Mouse (Mus musculus): ENCODE results near the gene Gamt.

Gamt gene

GRCm38 (mm10) chr10:80260642-80261584 lies at the start of gene Gamt, which contains the start of gene Dazap1:
Gamt (minus strand) TSS chr10:80261012.
Dazap1 (plus strand) TSS chr10:80261486.
- peak; percentile 94 for DNase-seq (ENCODE audit: low read depth, low spot score)

DNA sequence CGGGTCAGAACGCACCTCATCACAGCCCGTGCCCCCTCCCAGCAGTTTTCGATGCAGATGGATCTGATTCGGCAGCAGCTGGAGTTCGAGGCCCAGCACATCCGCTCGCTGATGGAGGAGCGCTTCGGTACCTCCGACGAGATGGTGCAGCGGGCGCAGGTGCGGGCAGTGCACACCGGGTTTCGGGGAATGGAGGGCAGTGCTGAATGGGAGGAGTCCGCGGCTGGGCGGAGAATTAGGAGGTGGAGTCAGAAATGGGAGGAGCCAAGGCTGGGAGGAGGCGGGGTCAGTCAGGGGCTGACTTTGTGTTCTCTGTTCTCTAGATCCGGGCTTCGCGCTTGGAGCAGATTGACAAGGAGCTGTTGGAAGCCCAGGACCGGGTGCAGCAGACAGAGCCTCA lies 44.0 kb upstream of the Gamt start:
- peak; percentile 68 for DNase-seq (ENCODE audit: low read depth, low spot score)

GRCm38 (mm10) chr10:80304458-80304857 lies 43.6 kb upstream of the Gamt start:
- DNase-seq (ENCODE audit: low read depth, low spot score) = no peak

DNA sequence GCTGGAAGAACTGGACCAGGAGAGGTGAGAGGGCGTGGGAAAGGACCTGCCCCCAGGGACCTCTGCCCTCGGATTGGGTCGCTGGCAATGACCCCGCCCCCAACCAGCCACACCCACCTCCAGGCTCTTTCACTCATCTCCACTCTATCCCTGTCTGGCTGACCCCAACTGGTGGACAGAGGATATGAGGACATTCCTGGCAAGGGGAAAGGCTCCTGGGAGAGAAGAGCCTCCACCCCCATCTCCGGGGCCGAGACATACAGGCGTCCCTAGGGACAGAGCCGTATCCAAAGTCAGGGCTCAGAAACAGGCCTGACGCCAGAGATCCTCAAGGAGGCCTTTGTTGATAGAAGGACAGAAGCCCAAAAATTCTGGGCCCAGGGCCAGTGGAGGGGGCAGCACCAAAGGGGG lies 41.7 kb upstream of the Gamt start:
- DNase-seq (ENCODE audit: low read depth, low spot score) = no peak

- no peak for DNase-seq (ENCODE audit: low read depth, low spot score)
Observed at GRCm38 (mm10) chr10:80302082-80302355, 41.2 kb upstream of the Gamt start.

- DNase-seq (ENCODE audit: low read depth, low spot score) = no peak
Observed at GRCm38 (mm10) chr10:80301256-80302081, 40.7 kb upstream of the Gamt start.

- no peak for DNase-seq (ENCODE audit: low read depth, low spot score)
Observed at GRCm38 (mm10) chr10:80300672-80301181, 39.9 kb upstream of the Gamt start.

DNA sequence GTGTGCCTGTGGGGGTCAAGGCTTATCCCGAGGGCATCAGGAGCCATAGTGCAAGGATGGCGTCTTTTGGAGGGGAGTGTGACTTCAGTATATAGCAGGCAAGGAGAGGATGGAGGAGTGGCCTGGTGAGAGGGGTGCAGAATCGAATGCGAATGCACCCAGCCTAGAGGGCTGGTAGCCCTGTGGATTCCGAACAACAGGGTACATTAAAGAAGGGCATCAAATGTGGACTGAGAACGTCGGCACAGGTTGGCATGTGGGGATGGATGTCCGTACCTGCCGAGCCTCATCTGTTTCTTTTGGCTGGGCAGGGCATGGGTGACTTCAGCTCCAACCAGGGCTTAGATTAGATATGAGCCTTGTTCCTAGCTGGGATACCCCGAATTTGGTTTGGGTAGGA lies 39.0 kb upstream of the Gamt start:
- DNase-seq (ENCODE audit: low read depth, low spot score) = no peak

DNA sequence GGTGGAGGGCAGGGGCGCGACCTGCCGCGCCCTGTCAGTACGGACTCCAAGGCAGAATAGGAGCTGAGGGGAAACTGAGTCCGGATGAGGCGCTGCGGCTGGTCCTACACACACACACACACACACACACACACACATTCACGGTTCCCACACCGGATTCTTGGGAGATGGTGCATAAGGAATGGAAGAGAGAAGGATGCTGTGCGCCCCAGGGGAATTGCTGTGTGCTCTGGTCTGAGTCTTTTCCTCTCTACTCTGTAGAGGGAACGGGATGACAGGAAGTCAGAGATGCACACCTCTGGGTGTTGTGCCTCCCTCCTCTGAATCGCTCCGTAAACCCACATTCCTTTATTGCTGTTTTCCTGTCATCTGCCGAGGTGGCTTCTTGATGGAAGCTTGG lies 38.5 kb upstream of the Gamt start:
- no peak for DNase-seq (ENCODE audit: low read depth, low spot score)

DNA sequence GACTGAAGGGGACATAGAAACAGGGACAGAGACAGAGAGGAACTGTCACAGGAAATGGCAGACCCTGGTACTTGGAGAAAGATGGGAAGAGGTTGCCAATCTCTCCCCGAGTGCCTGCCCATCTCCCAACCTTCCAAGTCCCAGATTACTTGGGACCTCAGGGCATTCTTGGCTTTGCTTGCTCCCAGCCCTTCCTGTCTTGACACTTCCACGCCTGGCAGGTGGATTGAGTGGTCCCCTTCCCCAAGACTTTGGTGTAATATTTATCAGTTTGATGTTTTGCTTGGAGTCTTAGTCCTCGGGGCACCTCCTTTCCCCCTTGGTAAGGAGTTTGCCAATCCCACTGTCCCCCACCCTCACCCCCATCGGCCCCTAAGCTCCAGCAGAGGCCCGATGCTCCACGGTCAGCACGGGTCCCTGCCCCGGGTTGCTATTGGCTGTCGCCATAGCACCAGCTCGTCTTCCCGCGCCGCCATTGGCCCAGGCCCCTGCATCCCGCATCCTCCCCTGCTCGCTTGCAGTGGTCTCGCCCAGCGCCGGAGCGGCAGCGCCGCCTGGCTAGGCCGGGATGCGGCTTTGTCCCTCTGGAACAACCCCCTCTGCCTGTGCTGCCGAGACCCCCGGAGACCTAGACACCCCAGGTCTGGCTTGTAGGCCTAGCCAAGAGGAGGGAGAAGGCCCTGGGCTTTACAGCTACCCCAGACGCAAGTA lies 37.9 kb upstream of the Gamt start:
- DNase-seq (ENCODE audit: low read depth, low spot score) = no peak

DNA sequence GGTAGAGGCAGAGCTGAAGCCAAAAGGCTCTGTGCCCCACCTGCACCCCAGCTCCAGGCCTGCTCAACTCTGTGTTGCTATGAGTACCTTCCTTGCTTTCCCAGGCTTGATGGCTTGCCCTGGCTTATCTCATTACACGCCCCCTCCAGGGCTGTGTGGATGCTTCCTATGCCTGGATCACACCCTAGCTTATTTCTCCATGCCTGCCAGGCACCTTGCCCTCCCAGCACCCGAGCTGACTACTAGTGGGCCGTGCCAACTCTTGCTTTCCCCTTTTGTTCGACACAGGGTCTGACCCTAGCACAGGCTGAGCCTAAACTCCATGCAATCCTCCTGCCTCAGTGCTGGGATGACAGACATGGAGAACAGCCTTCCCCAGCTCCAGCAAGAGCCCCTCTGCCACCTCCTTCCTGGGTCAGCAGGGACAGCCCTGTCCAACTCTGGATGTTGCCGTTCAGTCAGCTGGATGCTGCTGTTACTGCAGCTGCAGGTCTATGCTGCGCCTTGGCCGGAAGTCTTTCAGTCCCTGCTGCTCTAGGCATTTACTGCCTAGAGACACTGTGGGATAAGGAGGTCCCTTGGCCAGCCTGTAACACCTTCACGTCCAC lies 36.8 kb upstream of the Gamt start:
- no peak for DNase-seq (ENCODE audit: low read depth, low spot score)

- no peak for DNase-seq (ENCODE audit: low read depth, low spot score)
Observed at GRCm38 (mm10) chr10:80296824-80297223, 36.0 kb upstream of the Gamt start.

GRCm38 (mm10) chr10:80295618-80296425 lies 35.0 kb upstream of the Gamt start, which contains the start of gene Apc2:
Apc2 (plus strand) TSS chr10:80295977.
- peak; percentile 83 for DNase-seq (ENCODE audit: low read depth, low spot score)

GRCm38 (mm10) chr10:80294788-80295303 lies 34.0 kb upstream of the Gamt start:
- no peak for DNase-seq (ENCODE audit: low read depth, low spot score)

DNA sequence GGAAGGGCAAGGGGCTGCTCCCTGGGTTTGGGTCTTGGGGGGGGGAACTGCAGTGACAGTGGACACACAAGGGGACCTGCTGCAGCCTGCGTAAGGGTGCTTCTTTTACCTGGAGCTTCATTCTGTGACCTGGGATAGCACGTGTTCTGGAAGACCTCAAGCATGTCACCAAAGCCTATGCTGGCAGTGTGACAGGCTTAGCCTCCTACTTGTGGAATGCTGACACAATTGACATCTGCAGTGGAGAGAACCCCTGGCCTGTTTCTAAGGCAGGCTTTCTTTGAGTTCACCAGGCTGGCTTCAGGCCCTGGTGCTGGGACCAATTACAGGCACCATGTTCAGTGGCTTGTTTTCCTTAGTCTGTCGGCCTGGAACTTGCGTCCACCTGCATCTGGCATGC lies 33.5 kb upstream of the Gamt start:
- DNase-seq (ENCODE audit: low read depth, low spot score) = no peak

GRCm38 (mm10) chr10:80293325-80293724 lies 32.5 kb upstream of the Gamt start:
- peak; percentile 43 for DNase-seq (ENCODE audit: low read depth, low spot score)

DNA sequence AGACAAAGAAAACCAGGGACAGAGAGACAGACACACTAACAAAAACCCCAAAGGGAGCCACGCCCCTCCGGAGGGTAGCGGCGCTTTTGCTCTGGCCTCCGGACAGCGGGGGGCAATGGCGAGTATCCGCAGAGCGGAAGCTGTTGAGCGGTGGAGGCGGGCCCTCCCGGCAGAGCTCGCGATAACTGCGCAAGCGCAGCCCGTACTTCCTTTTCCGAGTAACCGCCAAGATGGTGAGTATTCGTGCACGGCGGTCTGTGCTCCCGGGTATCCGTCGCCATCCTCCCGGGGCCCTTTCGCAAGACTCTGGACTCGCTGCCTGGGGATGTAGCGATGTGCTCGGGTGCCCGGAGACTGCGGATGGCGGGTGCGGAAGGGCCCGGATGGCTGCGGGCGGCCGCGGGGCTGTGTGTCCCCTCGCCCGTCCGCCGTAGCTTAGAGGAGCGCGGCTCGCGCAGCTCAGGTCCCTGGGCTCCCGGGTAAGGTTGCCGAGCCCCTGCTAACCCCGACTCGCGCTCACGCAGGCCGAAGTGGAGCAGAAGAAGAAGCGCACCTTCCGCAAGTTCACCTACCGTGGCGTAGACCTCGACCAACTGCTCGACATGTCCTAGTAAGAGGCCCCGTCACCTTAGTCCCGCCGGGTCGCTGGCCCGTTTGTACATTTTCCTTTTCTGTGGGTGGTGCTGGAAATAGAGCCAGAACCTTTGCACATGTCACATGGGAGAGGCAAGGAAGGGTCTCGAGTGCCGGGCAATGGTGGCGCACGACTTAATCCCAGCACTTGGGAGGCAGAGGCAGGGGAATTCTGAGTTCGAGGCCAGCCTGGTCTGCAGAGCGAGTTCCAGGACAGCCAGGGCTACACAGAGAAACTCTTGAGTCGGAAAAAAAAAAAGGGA lies 31.7 kb upstream of the Gamt start, which contains the start of gene Rps15:
Rps15 (plus strand) TSS at position 203 of the 896 bp plus-strand sequence.
- peak; percentile 96 for DNase-seq (ENCODE audit: low read depth, low spot score)

DNA sequence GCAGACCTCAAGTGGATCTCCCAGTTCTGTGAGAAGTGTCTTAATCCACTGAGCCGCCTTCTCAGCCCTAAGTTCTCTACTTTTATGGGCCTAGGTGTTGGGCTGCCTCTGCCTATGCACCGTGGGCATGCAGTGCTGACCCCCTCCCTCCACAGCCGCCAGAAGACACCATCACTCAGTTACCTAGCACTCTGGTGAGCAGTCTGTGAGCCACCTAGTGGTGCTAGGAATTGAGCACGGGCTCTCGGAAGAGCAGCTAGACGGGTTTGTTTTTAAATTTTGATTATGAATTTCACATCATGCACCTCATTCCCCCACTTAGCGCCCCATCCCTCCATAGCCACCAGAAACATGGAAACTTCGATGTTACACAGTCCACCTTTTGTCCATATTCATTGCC lies 27.8 kb upstream of the Gamt start:
- DNase-seq (ENCODE audit: low read depth, low spot score) = no peak

- DNase-seq (ENCODE audit: low read depth, low spot score) = no peak
Observed at GRCm38 (mm10) chr10:80288097-80288496, 27.3 kb upstream of the Gamt start.

Data from CD4-positive helper T cell, adult 2 months (primary cell).